Mouse (Mus musculus) adrenal gland, postnatal 10 days (tissue): Measurements from ENCODE around the gene Rnf26. TPM values are rescaled to one million over a fixed set of nuclear protein-coding genes. Genes with fewer than 3 reads are reported as not detected.

Experiments used
- DNase-seq: peaks from one replicate; pipeline ENCODE4 v3.0.0; 2021; ENCODE audit warnings: mixed read lengths
- total RNA-seq, 2 experiments: library from RNA; stranded (reverse); gene quantifications; 2 replicates each; pipeline ENCODE4 v1.2.3; 2021

Gene Rnf26
- total RNA-seq, 2 experiments from 2014 or later = 29.3 to 35.5 TPM

DNA sequence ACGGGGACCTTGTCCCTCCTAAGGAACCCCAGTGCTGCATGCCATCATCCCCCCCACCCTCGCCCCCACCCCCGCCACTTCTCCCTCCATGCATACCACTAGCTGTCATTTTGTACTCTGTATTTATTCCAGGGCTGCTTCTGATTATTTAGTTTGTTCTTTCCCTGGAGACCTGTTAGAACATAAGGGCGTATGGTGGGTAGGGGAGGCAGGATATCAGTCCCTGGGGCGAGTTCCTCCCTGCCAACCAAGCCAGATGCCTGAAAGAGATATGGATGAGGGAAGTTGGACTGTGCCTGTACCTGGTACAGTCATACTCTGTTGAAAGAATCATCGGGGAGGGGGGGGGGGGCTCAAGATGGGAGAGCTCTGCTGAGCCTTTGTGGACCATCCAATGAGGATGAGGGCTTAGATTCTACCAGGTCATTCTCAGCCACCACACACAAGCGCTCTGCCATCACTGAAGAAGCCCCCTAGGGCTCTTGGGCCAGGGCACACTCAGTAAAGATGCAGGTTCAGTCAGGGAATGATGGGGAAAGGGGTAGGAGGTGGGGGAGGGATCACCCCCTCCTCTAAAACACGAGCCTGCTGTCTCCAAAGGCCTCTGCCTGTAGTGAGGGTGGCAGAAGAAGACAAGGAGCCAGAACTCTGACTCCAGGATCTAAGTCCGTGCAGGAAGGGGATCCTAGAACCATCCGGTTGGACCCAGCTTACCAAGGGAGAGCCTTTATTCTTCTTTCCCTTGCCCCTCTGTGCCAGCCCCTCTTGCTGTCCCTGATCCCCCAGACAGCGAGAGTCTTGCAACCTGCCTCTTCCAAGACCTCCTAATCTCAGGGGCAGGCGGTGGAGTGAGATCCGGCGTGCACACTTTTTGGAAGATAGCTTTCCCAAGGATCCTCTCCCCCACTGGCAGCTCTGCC is 65.5 kb downstream of the Rnf26 start:
- DNase-seq = no peak

DNA sequence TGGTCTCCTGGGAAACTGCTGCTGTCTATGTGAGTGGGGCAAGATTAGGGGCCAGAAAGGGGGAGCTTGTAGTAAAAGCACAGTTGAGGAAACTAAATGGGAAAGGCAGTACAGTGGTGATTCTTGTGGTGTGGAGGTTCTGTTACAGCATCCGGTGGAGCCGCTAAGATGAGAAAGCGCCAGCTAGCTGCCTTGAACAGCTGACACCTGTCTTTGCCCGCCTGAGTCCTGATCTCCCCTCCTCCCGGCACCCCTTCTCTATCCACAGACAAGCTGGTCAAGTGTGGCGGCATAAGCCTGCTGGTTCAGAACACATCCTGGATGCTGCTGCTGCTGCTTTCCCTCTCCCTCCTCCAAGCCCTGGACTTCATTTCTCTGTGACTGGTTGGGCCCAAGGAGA is 66.2 kb downstream of the Rnf26 start:
- no peak for DNase-seq

DNA sequence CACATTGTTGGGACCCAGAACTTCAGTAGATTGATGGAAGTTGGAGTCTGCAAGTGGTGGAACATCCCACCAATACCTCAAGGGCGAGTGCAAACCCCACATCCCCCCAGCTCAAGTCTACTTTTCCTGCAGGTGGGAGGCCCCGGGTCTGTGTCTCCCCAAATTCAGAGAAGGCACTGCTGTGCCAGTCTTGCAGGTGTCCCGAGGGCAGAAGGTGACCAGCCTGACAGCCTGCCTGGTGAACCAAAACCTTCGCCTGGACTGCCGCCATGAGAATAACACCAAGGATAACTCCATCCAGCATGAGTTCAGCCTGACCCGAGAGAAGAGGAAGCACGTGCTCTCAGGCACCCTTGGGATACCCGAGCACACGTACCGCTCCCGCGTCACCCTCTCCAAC is 66.9 kb downstream of the Rnf26 start:
- DNase-seq = no peak

DNA sequence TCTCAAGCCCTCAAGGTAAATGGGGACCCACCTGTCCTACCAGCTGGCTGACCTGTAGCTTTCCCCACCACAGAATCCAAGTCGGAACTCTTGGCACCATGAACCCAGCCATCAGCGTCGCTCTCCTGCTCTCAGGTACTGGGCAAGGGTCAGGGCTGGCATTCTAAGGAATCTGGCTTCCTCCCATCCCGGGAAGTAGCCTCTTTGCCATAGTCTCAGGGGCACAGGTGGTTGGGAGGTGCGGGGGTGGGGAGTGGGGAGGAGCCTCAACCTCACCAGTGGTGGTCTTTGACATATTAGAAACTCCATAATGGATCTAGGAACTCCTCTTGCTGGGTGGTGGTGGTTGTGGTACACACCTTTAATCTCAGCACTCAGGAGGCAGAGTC is 67.4 kb downstream of the Rnf26 start:
- DNase-seq = no peak

Other genes with a start within 250 kb of the Rnf26 start
- gene Thy1, start 70.1 kb downstream of the Rnf26 start, total RNA-seq = 10 to 100 TPM; 44.2 to 44.9 TPM
- gene Usp2, start 46.5 kb downstream of the Rnf26 start, total RNA-seq = 10 to 100 TPM; 36.4 to 52.2 TPM
- under 1 TPM in 1 of 2 experiments, not detected in 1; 0.30 TPM for gene Mfrp, start 11.8 kb downstream of the Rnf26 start, total RNA-seq
- 10 to 100 TPM; 16.7 to 21.9 TPM for gene C1qtnf5, start 6.3 kb downstream of the Rnf26 start, total RNA-seq
- under 1 TPM in 1 of 2 experiments, not detected in 1; 0.51 TPM for gene Gm49380, start within 50 bp of the Rnf26 start, total RNA-seq
- gene Mcam, start 21.0 kb upstream of the Rnf26 start, total RNA-seq = 100 to 1,000 TPM in 1 of 2 experiments, 10 to 100 TPM in 1; 85.0 to 114 TPM
- gene Cbl, start 120.5 kb upstream of the Rnf26 start, total RNA-seq = 10 to 100 TPM; 28.2 to 32.4 TPM
- 1 to 10 TPM; 1.5 to 1.6 TPM for gene Ccdc153, start 127.2 kb upstream of the Rnf26 start, total RNA-seq
- gene Pdzd3, start 138.0 kb upstream of the Rnf26 start, total RNA-seq = under 1 TPM in 1 of 2 experiments, not detected in 1; 0.48 TPM
- 10 to 100 TPM; 23.1 to 30.6 TPM for gene Nlrx1, start 155.1 kb upstream of the Rnf26 start, total RNA-seq
- 10 to 100 TPM; 15.0 to 23.1 TPM for gene Abcg4, start 175.1 kb upstream of the Rnf26 start, total RNA-seq
- 10 to 100 TPM; 17.3 to 24.4 TPM for gene Hinfp, start 192.2 kb upstream of the Rnf26 start, total RNA-seq
- gene C2cd2l, start 206.8 kb upstream of the Rnf26 start, total RNA-seq = 10 to 100 TPM; 19.3 to 25.1 TPM
- gene Dpagt1, start 212.5 kb upstream of the Rnf26 start, total RNA-seq = 10 to 100 TPM; 25.2 to 27.7 TPM
- 10 to 100 TPM; 87.2 to 99.6 TPM for gene H2afx, start 221.2 kb upstream of the Rnf26 start, total RNA-seq
- gene Hmbs, start 230.7 kb upstream of the Rnf26 start, total RNA-seq = 100 to 1,000 TPM in 1 of 2 experiments, 10 to 100 TPM in 1; 86.7 to 101 TPM
- gene Vps11, start 248.2 kb upstream of the Rnf26 start, total RNA-seq = 10 to 100 TPM; 42.3 to 47.3 TPM